8 mouse cellular contexts compared by ENCODE assay signal in genomic region chr13:52061881-52062280, GRCm38 (mm10).
A peak's percentile ranks its signal among the peaks of the same experiment; 100 is the strongest.
DNase-seq lines count a peak whose midpoint lies in the region; ATAC-seq lines count a peak whose summit lies in the region.

No protein-coding gene starts in this region.

- DNase-seq in urinary bladder, postnatal 14 days (ENCODE audit: low spot score), result peak; percentile 33
- DNase-seq in urinary bladder, postnatal 4 days (ENCODE audit: low spot score in 2 of 2), result no peak
- DNase-seq in testis, postnatal 10 days (ENCODE audit: low spot score), result no peak
- DNase-seq in kidney, postnatal 36 days, result no peak

- no peak overlapping the region for H3K4me3 ChIP-seq in macrophage (ENCODE audit: inconsistent target)
- no peak overlapping the region for H3K4me3 ChIP-seq in forebrain, embryonic 15.5 days

- H3K27ac ChIP-seq in macrophage, result peak overlapping the region; percentile 60
- no peak overlapping the region for H3K27ac ChIP-seq in forebrain, embryonic 15.5 days (replicated peaks)

- 46% methylated on average over 4 of the region's 4 CpGs for WGBS in macrophage (ENCODE audit: missing documents)
- WGBS in forebrain, embryonic 15.5 days, result 93% methylated on average over 4 of the region's 4 CpGs

- no peaks in the 10 kb centered on the region for H3K36me3 ChIP-seq in macrophage (ENCODE audit: inconsistent target)
- H3K36me3 ChIP-seq in forebrain, embryonic 15.5 days, result no peaks in the 10 kb centered on the region

- no peaks in the 10 kb centered on the region for H3K79me2 ChIP-seq in macrophage (ENCODE audit: inconsistent target)

- no peak overlapping the region for H3K4me2 ChIP-seq in forebrain, embryonic 15.5 days (replicated peaks)

- H3K9me3 ChIP-seq in forebrain, embryonic 15.5 days, result no peaks in the 10 kb centered on the region

- H3K27me3 ChIP-seq in forebrain, embryonic 15.5 days, result no peaks in the 10 kb centered on the region

- peak; percentile 70 for ATAC-seq in granulocyte monocyte progenitor cell, adult 5-6 weeks (replicated peaks; ENCODE audit: poor library complexity, severe bottlenecking)
- no peak for ATAC-seq in erythroid progenitor cell, adult 5-6 weeks (replicated peaks; ENCODE audit: low FRiP score, poor library complexity, severe bottlenecking)
- ATAC-seq in forebrain, embryonic 15.5 days (replicated peaks), result no peak

- H3K4me1 ChIP-seq in forebrain, embryonic 15.5 days, result no peaks in the 10 kb centered on the region

- no peak overlapping the region for H3K9ac ChIP-seq in forebrain, embryonic 15.5 days (replicated peaks)
